Mouse (Mus musculus): Measurements from ENCODE around the gene Endod1.

DNA sequence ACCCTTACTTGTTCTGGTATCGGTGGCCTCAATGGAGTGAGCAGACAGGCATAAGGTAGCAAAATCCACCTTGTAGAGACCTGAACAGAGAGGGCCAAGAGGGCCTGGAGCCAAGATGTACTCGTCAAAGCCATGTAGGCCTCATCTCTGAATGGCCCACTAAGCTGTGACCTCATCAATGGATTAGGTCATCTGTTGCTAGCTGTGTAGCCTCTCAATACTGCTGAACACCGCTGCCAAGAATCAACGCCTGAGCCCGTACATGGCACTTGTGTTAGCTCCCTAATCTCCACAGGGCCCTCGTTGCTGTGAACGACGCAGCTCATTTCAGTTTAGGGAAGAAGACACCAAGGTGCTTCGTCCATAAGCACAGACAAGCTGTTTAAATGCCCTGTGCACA, 10.0 kb upstream of the Endod1 start:
- TF ChIP-seq CTCF (IDR thresholded peaks at IDR 0.05; ENCODE audit: extremely low read depth, insufficient read depth, insufficient read length, insufficient replicate concordance) (no peak), POLR2A (IDR thresholded peaks at IDR 0.05; ENCODE audit: low read depth, low read length) (no peak)
